Mouse (Mus musculus): ENCODE results near the gene Sarnp. TPM values are rescaled to one million over a fixed set of nuclear protein-coding genes. Genes with fewer than 3 reads are reported as not detected.

Gene Sarnp
- polyA plus RNA-seq, 1 experiment from 2014 or later: 209 TPM

- Histone ChIP-seq H3K9ac (replicated peaks; ENCODE audit: low read depth, low read length) (peak overlapping the region; percentile 96), H3K27me3 (ENCODE audit: control insufficient read depth, insufficient read depth, low read length) (no peaks in the 10 kb centered on the region), H3K4me1 (ENCODE audit: control insufficient read depth, insufficient read depth, low read length) (peaks cover 8% of the 10 kb centered on the region), H3K36me3 (ENCODE audit: control insufficient read depth, insufficient read depth, low read length) (peaks cover 20% of the 10 kb centered on the region; the same call in 1 of the 2 replicates), H3K4me3 (ENCODE audit: low read depth, low read length) (peak overlapping the region; percentile 90), H3K27ac (ENCODE audit: low read length) (peak overlapping the region; percentile 90), H3K9me3 (ENCODE audit: control insufficient read depth, low read depth, low read length) (no peaks in the 10 kb centered on the region), H3K4me2 (replicated peaks; ENCODE audit: low read depth, low read length) (peak overlapping the region; percentile 68)
- ATAC-seq (ENCODE audit: insufficient number of reproducible peaks, insufficient read depth, low FRiP score, low read depth): peak; percentile 88
- WGBS: 0% methylated on average over 36 of the region's 41 CpGs
Observed at GRCm38 (mm10) chr10:128909567-128910028, 92.5 kb downstream of the Sarnp start.

GRCm38 (mm10) chr10:128910066-128910841, 93.1 kb downstream of the Sarnp start:
- Histone ChIP-seq H3K4me2 (replicated peaks; ENCODE audit: low read depth, low read length) (peak overlapping the region; percentile 68), H3K9ac (replicated peaks; ENCODE audit: low read depth, low read length) (peak overlapping the region; percentile 96), H3K9me3 (ENCODE audit: control insufficient read depth, low read depth, low read length) (no peaks in the 10 kb centered on the region), H3K4me1 (ENCODE audit: control insufficient read depth, insufficient read depth, low read length) (peaks cover 8% of the 10 kb centered on the region), H3K36me3 (ENCODE audit: control insufficient read depth, insufficient read depth, low read length) (peaks cover 20% of the 10 kb centered on the region; the same call in 1 of the 2 replicates), H3K4me3 (ENCODE audit: low read depth, low read length) (peak overlapping the region; percentile 90), H3K27me3 (ENCODE audit: control insufficient read depth, insufficient read depth, low read length) (no peaks in the 10 kb centered on the region), H3K27ac (ENCODE audit: low read length) (peak overlapping the region; percentile 90)
- peak; percentile 21 for ATAC-seq (ENCODE audit: insufficient number of reproducible peaks, insufficient read depth, low FRiP score, low read depth)
- WGBS: under 1% methylated on average over 66 of the region's 66 CpGs

- Histone ChIP-seq H3K4me3 (ENCODE audit: low read depth, low read length) (peak overlapping the region; percentile 90; the same call in 1 of the 2 replicates), H3K27ac (ENCODE audit: low read length) (no peak overlapping the region), H3K36me3 (ENCODE audit: control insufficient read depth, insufficient read depth, low read length) (peaks cover 23% of the 10 kb centered on the region; the same call in 1 of the 2 replicates), H3K27me3 (ENCODE audit: control insufficient read depth, insufficient read depth, low read length) (no peaks in the 10 kb centered on the region), H3K4me2 (replicated peaks; ENCODE audit: low read depth, low read length) (peak overlapping the region; percentile 68), H3K4me1 (ENCODE audit: control insufficient read depth, insufficient read depth, low read length) (peaks cover 8% of the 10 kb centered on the region), H3K9me3 (ENCODE audit: control insufficient read depth, low read depth, low read length) (no peaks in the 10 kb centered on the region), H3K9ac (replicated peaks; ENCODE audit: low read depth, low read length) (no peak overlapping the region)
- 87% methylated on average over 6 of the region's 6 CpGs for WGBS
- no peak for ATAC-seq (ENCODE audit: insufficient number of reproducible peaks, insufficient read depth, low FRiP score, low read depth)
Observed at GRCm38 (mm10) chr10:128911430-128911829, 94.3 kb downstream of the Sarnp start.

GRCm38 (mm10) chr10:128912268-128912667, 95.1 kb downstream of the Sarnp start:
- no peaks in the 10 kb centered on the region for H3K27me3 ChIP-seq (ENCODE audit: control insufficient read depth, insufficient read depth, low read length)
- peaks cover 31% of the 10 kb centered on the region; the same call in 1 of the 2 replicates for H3K36me3 ChIP-seq (ENCODE audit: control insufficient read depth, insufficient read depth, low read length)
- H3K9me3 ChIP-seq (ENCODE audit: control insufficient read depth, low read depth, low read length): no peaks in the 10 kb centered on the region
- H3K4me2 ChIP-seq (replicated peaks; ENCODE audit: low read depth, low read length): no peak overlapping the region
- no peak overlapping the region for H3K9ac ChIP-seq (replicated peaks; ENCODE audit: low read depth, low read length)
- no peak overlapping the region for H3K4me3 ChIP-seq (ENCODE audit: low read depth, low read length)
- peaks cover 8% of the 10 kb centered on the region for H3K4me1 ChIP-seq (ENCODE audit: control insufficient read depth, insufficient read depth, low read length)
- ATAC-seq (ENCODE audit: insufficient number of reproducible peaks, insufficient read depth, low FRiP score, low read depth): no peak
- no peak overlapping the region for H3K27ac ChIP-seq (ENCODE audit: low read length)
- 83% methylated on average over 4 of the region's 4 CpGs for WGBS

- no peak overlapping the region for H3K4me3 ChIP-seq (ENCODE audit: low read depth, low read length)
- 64% methylated on average over 4 of the region's 4 CpGs for WGBS
- no peak for ATAC-seq (ENCODE audit: insufficient number of reproducible peaks, insufficient read depth, low FRiP score, low read depth)
- peaks cover 8% of the 10 kb centered on the region for H3K4me1 ChIP-seq (ENCODE audit: control insufficient read depth, insufficient read depth, low read length)
- H3K9ac ChIP-seq (replicated peaks; ENCODE audit: low read depth, low read length): no peak overlapping the region
- H3K27ac ChIP-seq (ENCODE audit: low read length): no peak overlapping the region
- H3K27me3 ChIP-seq (ENCODE audit: control insufficient read depth, insufficient read depth, low read length): no peaks in the 10 kb centered on the region
- no peaks in the 10 kb centered on the region for H3K9me3 ChIP-seq (ENCODE audit: control insufficient read depth, low read depth, low read length)
- H3K4me2 ChIP-seq (replicated peaks; ENCODE audit: low read depth, low read length): no peak overlapping the region
- H3K36me3 ChIP-seq (ENCODE audit: control insufficient read depth, insufficient read depth, low read length): peaks cover 33% of the 10 kb centered on the region
Observed at GRCm38 (mm10) chr10:128912791-128913190, 95.7 kb downstream of the Sarnp start.

GRCm38 (mm10) chr10:128913219-128913618, 96.1 kb downstream of the Sarnp start:
- peaks cover 35% of the 10 kb centered on the region for H3K36me3 ChIP-seq (ENCODE audit: control insufficient read depth, insufficient read depth, low read length)
- H3K27ac ChIP-seq (ENCODE audit: low read length): no peak overlapping the region

GRCm38 (mm10) chr10:128913696-128914095, 96.6 kb downstream of the Sarnp start:
- H3K27me3 ChIP-seq (ENCODE audit: control insufficient read depth, insufficient read depth, low read length): no peaks in the 10 kb centered on the region
- no peaks in the 10 kb centered on the region for H3K9me3 ChIP-seq (ENCODE audit: control insufficient read depth, low read depth, low read length)
- 92% methylated on average over 12 of the region's 12 CpGs for WGBS
- ATAC-seq (ENCODE audit: insufficient number of reproducible peaks, insufficient read depth, low FRiP score, low read depth): no peak
- H3K4me1 ChIP-seq (ENCODE audit: control insufficient read depth, insufficient read depth, low read length): peaks cover 8% of the 10 kb centered on the region
- H3K36me3 ChIP-seq (ENCODE audit: control insufficient read depth, insufficient read depth, low read length): peaks cover 35% of the 10 kb centered on the region
- H3K27ac ChIP-seq (ENCODE audit: low read length): no peak overlapping the region
- no peak overlapping the region for H3K9ac ChIP-seq (replicated peaks; ENCODE audit: low read depth, low read length)
- no peak overlapping the region for H3K4me2 ChIP-seq (replicated peaks; ENCODE audit: low read depth, low read length)
- H3K4me3 ChIP-seq (ENCODE audit: low read depth, low read length): no peak overlapping the region

More at GRCm38 (mm10) chr10:128913219-128913618, 96.1 kb downstream of the Sarnp start:
- Histone ChIP-seq H3K9ac (replicated peaks; ENCODE audit: low read depth, low read length) (no peak overlapping the region), H3K4me3 (ENCODE audit: low read depth, low read length) (no peak overlapping the region), H3K4me2 (replicated peaks; ENCODE audit: low read depth, low read length) (no peak overlapping the region), H3K4me1 (ENCODE audit: control insufficient read depth, insufficient read depth, low read length) (peaks cover 8% of the 10 kb centered on the region), H3K9me3 (ENCODE audit: control insufficient read depth, low read depth, low read length) (no peaks in the 10 kb centered on the region), H3K27me3 (ENCODE audit: control insufficient read depth, insufficient read depth, low read length) (no peaks in the 10 kb centered on the region)
- WGBS: 8% methylated on average over 5 of the region's 5 CpGs
- ATAC-seq (ENCODE audit: insufficient number of reproducible peaks, insufficient read depth, low FRiP score, low read depth): no peak

- 98% methylated on average over 2 of the region's 2 CpGs for WGBS
- Histone ChIP-seq H3K27ac (ENCODE audit: low read length) (no peak overlapping the region), H3K9ac (replicated peaks; ENCODE audit: low read depth, low read length) (no peak overlapping the region)
Observed at GRCm38 (mm10) chr10:128915550-128915949, 98.4 kb downstream of the Sarnp start.

More at GRCm38 (mm10) chr10:128915550-128915949, 98.4 kb downstream of the Sarnp start:
- Histone ChIP-seq H3K9me3 (ENCODE audit: control insufficient read depth, low read depth, low read length) (no peaks in the 10 kb centered on the region), H3K27me3 (ENCODE audit: control insufficient read depth, insufficient read depth, low read length) (no peaks in the 10 kb centered on the region), H3K36me3 (ENCODE audit: control insufficient read depth, insufficient read depth, low read length) (peaks cover 35% of the 10 kb centered on the region), H3K4me2 (replicated peaks; ENCODE audit: low read depth, low read length) (no peak overlapping the region), H3K4me3 (ENCODE audit: low read depth, low read length) (no peak overlapping the region), H3K4me1 (ENCODE audit: control insufficient read depth, insufficient read depth, low read length) (peaks cover 19% of the 10 kb centered on the region)
- ATAC-seq (ENCODE audit: insufficient number of reproducible peaks, insufficient read depth, low FRiP score, low read depth): no peak

Measured in stomach, embryonic 14.5 days (tissue).